Mouse (Mus musculus) liver, postnatal 0 days (tissue): ENCODE data around the gene Ints3.

ENCODE experiments used
- CTCF ChIP-seq: sonication (generic); IDR thresholded peaks from 2 replicates; pipeline ENCODE4 v1.5.1; 2016; ENCODE audit warnings: antibody characterized with exemption, low read depth
- EP300 ChIP-seq: IDR thresholded peaks from 2 replicates; pipeline ENCODE4 v1.6.1; 2016; ENCODE audit warnings: antibody characterized with exemption, low read depth, mild to moderate bottlenecking

GRCm38 (mm10) chr3:90357959-90358358 lies 75.5 kb downstream of the Ints3 start:
- TF ChIP-seq CTCF (no peak), EP300 (no peak)
